Mouse (Mus musculus): ENCODE results near the gene Pcnx3. TPM values are rescaled to one million over a fixed set of nuclear protein-coding genes. Genes with fewer than 3 reads are reported as not detected.

Gene Pcnx3
- total RNA-seq, 2 experiments from 2014 or later, result 37.1 to 40.5 TPM

- no peak for DNase-seq (ENCODE audit: low spot score in 2 of 2)
Observed at GRCm38 (mm10) chr19:5646731-5647330, 41.9 kb downstream of the Pcnx3 start.

- no peak for DNase-seq (ENCODE audit: low spot score in 2 of 2)
Observed at GRCm38 (mm10) chr19:5645280-5645679, 43.4 kb downstream of the Pcnx3 start.

DNA sequence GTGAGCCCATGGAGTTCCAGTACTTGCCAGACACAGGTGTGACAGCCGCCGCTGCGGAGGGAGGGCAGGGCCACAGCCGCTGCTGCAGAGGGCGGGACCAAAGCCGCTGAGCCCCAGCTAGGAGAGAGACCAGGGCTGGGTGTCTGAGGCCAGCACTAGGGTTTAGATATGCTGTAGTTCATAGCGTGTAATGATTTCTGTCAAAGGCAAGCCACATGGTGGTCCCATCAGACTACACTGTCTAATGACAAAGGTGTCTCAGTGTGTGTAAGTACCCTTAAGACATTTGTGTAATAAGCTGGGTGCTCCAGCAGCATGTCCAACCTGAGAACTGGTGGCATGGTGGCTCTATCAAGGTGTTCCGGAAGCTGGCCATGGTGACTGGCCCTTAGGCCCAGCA is 47.1 kb downstream of the Pcnx3 start:
- no peak for DNase-seq (ENCODE audit: low spot score in 2 of 2)

GRCm38 (mm10) chr19:5641021-5641420 is 47.7 kb downstream of the Pcnx3 start:
- no peak for DNase-seq (ENCODE audit: low spot score in 2 of 2)

DNA sequence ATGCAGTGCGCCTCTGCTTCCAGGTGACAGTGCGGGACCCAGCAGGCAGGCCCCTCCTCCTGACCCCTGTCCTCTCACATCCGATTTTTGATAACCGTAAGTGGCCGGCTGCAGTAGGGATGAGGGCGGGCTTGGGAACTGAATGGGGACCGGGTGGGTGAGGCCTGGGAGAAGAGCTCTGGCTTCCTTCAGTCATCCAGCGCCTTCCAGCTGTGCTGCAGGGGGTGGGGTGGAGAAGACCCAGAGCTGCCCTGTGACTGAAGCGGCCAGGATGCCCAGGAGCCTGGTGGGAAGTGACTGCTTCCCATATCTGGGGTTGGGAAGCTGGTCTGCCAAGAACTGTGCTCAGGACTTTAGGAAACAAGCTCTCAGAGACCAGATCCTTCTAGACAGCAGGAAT is 48.4 kb downstream of the Pcnx3 start:
- DNase-seq (ENCODE audit: low spot score in 2 of 2), result no peak

DNA sequence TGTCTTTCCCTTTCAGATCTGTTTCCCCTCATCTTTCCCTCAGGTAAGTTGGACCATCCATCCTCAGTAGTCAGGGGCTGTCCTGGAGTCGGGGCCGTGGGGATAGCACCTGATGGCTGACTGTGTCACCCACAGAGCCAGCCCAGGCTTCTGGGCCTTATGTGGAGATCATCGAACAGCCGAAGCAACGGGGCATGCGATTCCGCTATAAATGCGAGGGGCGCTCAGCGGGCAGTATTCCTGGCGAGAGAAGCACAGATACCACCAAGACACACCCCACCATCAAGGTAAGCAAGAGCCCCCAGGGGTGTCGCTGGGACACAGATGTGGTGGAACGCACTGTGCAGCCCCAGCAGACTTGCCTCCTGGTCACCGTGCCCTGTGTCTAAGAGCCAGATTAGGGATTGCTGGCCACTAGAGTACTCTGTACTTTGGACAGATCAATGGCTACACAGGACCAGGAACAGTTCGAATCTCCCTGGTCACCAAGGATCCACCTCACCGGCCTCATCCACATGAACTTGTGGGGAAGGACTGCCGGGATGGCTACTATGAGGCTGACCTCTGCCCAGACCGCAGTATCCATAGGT is 50.2 kb downstream of the Pcnx3 start:
- DNase-seq (ENCODE audit: low spot score in 2 of 2), result no peak

DNA sequence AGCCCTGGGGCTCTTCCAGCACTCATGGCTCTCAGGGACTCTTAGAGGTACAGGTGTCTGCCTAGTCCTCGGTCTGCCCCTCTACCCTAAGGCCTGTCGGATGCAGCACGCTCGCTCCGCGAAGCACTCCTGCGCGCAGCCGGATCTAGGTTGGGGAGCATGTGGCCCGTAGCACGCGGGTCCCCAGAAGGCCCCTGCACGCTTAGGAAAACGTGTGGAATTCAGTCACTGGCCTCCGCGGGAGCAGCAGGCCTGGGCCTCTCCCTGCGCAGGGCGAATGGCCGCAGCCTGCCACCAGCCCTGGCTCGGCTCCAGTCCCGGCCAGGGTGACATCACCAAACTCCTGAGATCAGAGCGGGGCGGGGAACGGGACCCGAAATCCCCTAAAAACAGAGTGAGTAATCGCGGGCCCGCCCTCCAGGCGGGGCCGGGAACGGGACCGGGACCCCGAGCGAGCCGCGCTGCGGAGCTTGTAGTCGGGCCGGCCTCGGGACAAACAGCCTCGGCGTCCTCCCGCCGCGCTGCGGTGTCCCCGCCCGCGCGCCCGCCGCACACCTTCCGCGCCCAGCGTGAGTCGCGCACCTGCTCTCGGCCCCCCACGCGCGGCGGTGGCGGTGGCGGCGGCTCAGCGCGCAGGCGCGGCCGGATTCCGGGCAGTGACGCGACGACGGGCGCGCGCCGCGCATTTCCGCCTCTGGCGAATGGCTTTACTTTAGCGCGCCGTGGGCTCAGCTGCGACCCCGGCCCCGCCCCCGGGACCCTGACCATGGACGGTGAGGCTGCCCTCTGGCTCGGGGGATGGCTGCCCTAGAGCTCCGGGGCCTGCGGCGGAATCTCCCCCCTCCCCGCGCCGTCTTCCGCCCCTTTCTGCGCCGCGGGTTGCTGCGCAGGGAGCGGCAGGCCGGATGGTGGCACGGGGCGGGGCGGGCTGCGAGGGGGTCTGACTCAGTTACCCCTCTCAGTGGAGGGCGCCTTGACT is 51.4 kb downstream of the Pcnx3 start, which contains the start of gene Rela:
TSS of gene Rela (plus strand) at position 415 of the 979 bp plus-strand sequence.
- peak; percentile 82 to 90 for DNase-seq (ENCODE audit: low spot score in 2 of 2)

DNA sequence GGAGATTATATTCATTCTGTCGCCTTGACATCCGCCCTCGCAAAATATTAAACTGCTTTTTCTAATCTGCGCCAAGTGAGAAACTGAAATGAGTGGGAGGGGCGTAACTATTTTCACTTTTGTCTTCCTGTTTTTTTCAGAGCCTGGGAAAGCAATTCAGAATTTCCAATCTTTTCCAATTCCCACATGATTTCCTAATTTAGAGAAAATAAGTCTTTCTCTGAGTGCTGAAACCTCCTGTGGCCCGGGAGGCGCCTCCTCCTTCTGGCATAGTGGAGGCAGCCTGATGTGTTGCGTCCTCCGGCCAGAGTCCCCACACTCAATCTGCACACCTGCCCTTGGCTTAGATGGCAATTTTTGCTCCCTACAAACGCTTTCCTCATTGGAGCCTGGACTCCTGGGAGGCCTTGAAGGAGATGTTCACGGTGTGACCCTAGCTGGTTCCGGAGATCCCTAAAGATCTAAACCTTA is 52.1 kb downstream of the Pcnx3 start:
- DNase-seq (ENCODE audit: low spot score in 2 of 2), result no peak

- no peak for DNase-seq (ENCODE audit: low spot score in 2 of 2)
Observed at GRCm38 (mm10) chr19:5636036-5636570, 52.6 kb downstream of the Pcnx3 start.

DNA sequence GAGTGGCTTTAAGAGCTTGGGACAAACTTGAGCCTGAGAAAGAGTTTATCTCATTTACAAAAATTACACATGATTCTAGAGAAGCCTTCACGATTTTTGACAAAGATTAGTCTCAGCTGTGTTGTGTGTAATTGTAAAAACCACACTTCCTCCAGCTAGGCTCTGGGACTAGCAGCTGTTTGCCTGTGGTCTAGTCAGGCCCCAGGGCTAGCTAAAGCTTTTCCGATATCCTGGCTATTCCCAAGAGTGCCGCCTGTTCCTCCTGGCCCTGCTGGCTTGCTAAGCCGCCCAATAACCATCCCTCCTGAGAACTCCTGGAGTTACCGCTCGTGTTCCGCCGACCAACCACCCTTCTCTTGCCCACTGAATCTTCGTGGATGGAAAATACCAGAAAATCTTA is 56.6 kb downstream of the Pcnx3 start:
- no peak for DNase-seq (ENCODE audit: low spot score in 2 of 2)

GRCm38 (mm10) chr19:5629907-5630306 is 58.8 kb downstream of the Pcnx3 start:
- DNase-seq (ENCODE audit: low spot score in 2 of 2), result no peak

- no peak for DNase-seq (ENCODE audit: low spot score in 2 of 2)
Observed at GRCm38 (mm10) chr19:5625311-5625710, 63.4 kb downstream of the Pcnx3 start.

DNA sequence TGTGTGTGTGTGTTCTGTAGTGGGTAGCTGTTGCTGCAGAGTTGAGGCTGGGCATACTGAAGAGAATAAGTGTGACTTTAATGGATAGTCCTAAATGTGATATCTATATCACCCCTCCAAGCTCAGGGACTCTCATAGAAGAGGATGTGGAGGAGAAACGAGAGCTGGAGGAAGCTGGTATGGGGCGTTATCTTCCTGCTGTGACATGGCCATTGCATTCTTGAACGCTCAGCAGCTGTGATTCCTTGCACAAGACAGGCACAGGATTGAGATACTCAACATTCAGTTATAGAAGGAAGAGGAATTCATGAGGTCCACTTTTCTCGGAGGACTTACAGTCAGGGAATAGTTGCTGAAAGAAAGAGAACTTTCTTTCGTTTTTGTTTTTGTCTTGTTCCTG is 66.8 kb downstream of the Pcnx3 start:
- no peak for DNase-seq (ENCODE audit: low spot score in 2 of 2)

GRCm38 (mm10) chr19:5620007-5620406 is 68.7 kb downstream of the Pcnx3 start:
- DNase-seq (ENCODE audit: low spot score in 2 of 2), result no peak

- DNase-seq (ENCODE audit: low spot score in 2 of 2), result no peak
Observed at GRCm38 (mm10) chr19:5614953-5615352, 73.8 kb downstream of the Pcnx3 start.

Small RNA genes lying within 50 kb of the gene (microRNA-seq; reads per million reads assigned to microRNA genes)
- gene Mir6987, result not detected

Other genes with a start within 250 kb of the Pcnx3 start
- gene Fosl1, start 241.4 kb downstream of the Pcnx3 start, total RNA-seq (2021), result not detected
- 1 to 10 TPM; 8.0 to 8.4 TPM for gene Ccdc85b, start 231.0 kb downstream of the Pcnx3 start, total RNA-seq (2021)
- gene Fibp, start 228.3 kb downstream of the Pcnx3 start, total RNA-seq (2021), result 10 to 100 TPM; 62.3 to 71.1 TPM
- gene Ctsw, start 220.4 kb downstream of the Pcnx3 start, total RNA-seq (2021), result under 1 TPM in 1 of 2 experiments, not detected in 1; 0.16 TPM
- gene Efemp2, start 215.0 kb downstream of the Pcnx3 start, total RNA-seq (2021), result 10 to 100 TPM; 57.2 to 68.1 TPM
- 10 to 100 TPM; 28.9 to 30.9 TPM for gene Mus81, start 200.5 kb downstream of the Pcnx3 start, total RNA-seq (2021)
- gene Cfl1, start 198.5 kb downstream of the Pcnx3 start, total RNA-seq (2021), result 100 to 1,000 TPM; 557 to 593 TPM
- 1 to 10 TPM; 1.3 to 1.8 TPM for gene 1700020D05Rik, start 185.1 kb downstream of the Pcnx3 start, total RNA-seq (2021)
- gene Snx32, start 178.4 kb downstream of the Pcnx3 start, total RNA-seq (2021), result 1 to 10 TPM; 8.4 to 9.3 TPM
- not detected for gene Ovol1, start 128.3 kb downstream of the Pcnx3 start, total RNA-seq (2021)
- gene Ap5b1, start 120.9 kb downstream of the Pcnx3 start, total RNA-seq (2021), result 1 to 10 TPM; 3.1 to 3.2 TPM
- gene Rnaseh2c, start 87.0 kb downstream of the Pcnx3 start, total RNA-seq (2021), result 10 to 100 TPM; 55.2 to 67.2 TPM
- gene Kat5, start 78.7 kb downstream of the Pcnx3 start, total RNA-seq (2021), result 10 to 100 TPM; 50.1 to 54.4 TPM
- gene Rela, start 51.4 kb downstream of the Pcnx3 start, total RNA-seq (2021), result 10 to 100 TPM; 35.9 to 39.1 TPM
- gene Sipa1, start 25.2 kb downstream of the Pcnx3 start, total RNA-seq (2021), result 10 to 100 TPM; 47.7 to 52.2 TPM
- gene Map3k11, start 166 bp downstream of the Pcnx3 start, total RNA-seq (2021), result 10 to 100 TPM; 29.7 to 30.2 TPM
- gene Kcnk7, start 15.5 kb upstream of the Pcnx3 start, total RNA-seq (2021), result not detected
- gene Ehbp1l1, start 37.4 kb upstream of the Pcnx3 start, total RNA-seq (2021), result 100 to 1,000 TPM; 250 to 260 TPM
- 10 to 100 TPM; 58.8 to 59.1 TPM for gene Fam89b, start 40.7 kb upstream of the Pcnx3 start, total RNA-seq (2021)
- 100 to 1,000 TPM; 116 to 137 TPM for gene Ltbp3, start 52.0 kb upstream of the Pcnx3 start, total RNA-seq (2021)
- 10 to 100 TPM; 71.7 to 75.6 TPM for gene Scyl1, start 82.5 kb upstream of the Pcnx3 start, total RNA-seq (2021)
- gene Frmd8, start 186.4 kb upstream of the Pcnx3 start, total RNA-seq (2021), result 10 to 100 TPM; 16.2 to 16.7 TPM
- gene Slc25a45, start 188.9 kb upstream of the Pcnx3 start, total RNA-seq (2021), result 1 to 10 TPM; 3.7 to 3.8 TPM
- 1 to 10 TPM; 1.5 to 2.6 TPM for gene Tigd3, start 205.2 kb upstream of the Pcnx3 start, total RNA-seq (2021)
- 100 to 1,000 TPM in 1 of 2 experiments, 10 to 100 TPM in 1; 97.8 to 121 TPM for gene Dpf2, start 224.1 kb upstream of the Pcnx3 start, total RNA-seq (2021)
- 10 to 100 TPM; 23.1 to 27.4 TPM for gene Cdc42ep2, start 235.9 kb upstream of the Pcnx3 start, total RNA-seq (2021)